Mouse (Mus musculus): ENCODE results near the gene Nutf2. TPM values are rescaled to one million over a fixed set of nuclear protein-coding genes. Genes with fewer than 3 reads are reported as not detected.
A peak's percentile ranks its signal among the peaks of the same experiment; 100 is the strongest.

The Nutf2 gene
- polyA plus RNA-seq, 1 experiment: 9.1 TPM

DNA sequence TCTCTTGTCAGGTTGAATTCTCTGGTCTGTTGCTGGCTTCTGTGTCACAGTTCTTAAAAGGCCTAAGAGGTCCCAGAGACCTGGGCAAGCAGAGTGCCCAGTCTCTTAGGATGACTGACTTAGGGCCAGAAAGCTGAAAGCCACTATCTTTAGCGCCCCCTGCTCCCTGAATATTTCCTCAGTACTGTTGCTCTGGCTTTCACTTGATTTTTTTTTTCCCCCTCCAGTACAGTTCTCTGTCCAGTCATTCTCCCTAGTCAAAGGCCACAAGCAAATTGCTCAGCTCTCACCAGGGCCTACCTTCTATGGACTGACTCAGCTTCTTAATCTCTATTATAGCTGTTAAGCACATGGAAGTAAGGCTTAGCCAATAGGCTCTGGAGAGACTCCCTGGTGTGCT, 1.6 kb downstream of the Nutf2 start:
- Histone ChIP-seq H3K9me3 (ENCODE audit: control insufficient read depth, low read length) (no peaks in the 10 kb centered on the region), H3K4me3 (replicated peaks) (peak overlapping the region; percentile 78), H3K27me3 (ENCODE audit: control insufficient read depth) (no peaks in the 10 kb centered on the region), H3K4me1 (ENCODE audit: control insufficient read depth) (peaks cover 90% of the 10 kb centered on the region), H3K36me3 (ENCODE audit: control insufficient read depth) (peaks cover 62% of the 10 kb centered on the region)
- no peak for TF ChIP-seq TAL1 (IDR thresholded peaks at IDR 0.05; ENCODE audit: low read length)
- no peak for TF ChIP-seq GATA1 (IDR thresholded peaks at IDR 0.05; ENCODE audit: low read length)

DNA sequence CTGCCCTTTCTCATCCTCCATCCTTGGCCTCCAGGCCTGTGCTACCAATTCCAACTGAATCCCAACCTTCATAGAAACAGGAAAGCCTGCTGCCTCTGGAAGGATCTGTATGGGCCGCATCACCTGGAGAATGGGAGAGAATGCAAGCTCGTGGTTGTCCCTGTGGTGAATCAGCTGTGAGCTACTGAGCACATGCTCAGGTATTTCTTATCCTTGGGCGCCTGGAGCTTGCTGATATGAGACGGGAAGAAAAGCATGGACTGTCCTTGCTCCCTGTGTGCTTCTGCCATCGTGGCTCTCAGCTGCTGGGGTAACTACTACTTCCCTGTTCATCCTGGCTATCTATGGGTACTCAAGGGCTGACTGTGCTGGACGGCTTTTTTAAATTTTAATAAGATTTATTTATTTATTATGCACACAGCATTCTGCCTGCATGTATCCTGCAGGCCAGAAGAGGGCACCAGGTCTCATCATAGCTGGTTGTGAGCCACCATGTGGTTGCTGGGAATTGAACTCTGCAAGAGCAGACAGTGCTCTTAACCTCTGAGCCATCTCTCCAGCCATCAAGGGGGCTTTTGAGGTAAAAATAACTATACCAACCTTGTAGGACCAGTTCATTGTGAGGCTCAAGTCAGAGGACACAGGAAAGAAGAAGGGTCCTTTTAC, 6.1 kb downstream of the Nutf2 start:
- peaks cover 87% of the 10 kb centered on the region for H3K36me3 ChIP-seq (ENCODE audit: control insufficient read depth)
- TF ChIP-seq GATA1 (IDR thresholded peaks at IDR 0.05; ENCODE audit: low read length): no peak
- peak; percentile 37; the same call in 1 of the 3 replicates for TF ChIP-seq TAL1 (IDR thresholded peaks at IDR 0.05; ENCODE audit: low read length)

DNA sequence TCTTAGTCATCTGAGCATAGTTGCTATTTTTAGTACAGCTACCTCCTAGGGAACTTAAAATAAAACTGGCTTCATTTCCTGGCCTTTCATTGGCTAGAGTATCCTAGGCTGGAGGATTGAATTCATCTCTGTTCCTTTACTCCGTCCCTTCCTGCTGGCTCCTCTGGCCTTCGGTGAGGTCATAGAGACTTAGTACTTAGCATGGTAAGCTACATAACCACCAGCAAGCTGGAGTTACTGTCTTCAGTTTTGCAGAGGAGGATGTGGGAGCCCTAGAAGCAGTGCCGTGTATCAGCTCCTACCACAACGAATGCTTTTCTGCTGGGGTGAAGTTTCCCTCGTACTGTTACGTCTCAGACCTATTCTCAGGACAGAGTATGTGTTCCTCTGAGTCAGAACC, 13.9 kb downstream of the Nutf2 start:
- Histone ChIP-seq H3K4me3 (replicated peaks) (no peak overlapping the region), H3K36me3 (ENCODE audit: control insufficient read depth) (peaks cover 94% of the 10 kb centered on the region), H3K4me1 (ENCODE audit: control insufficient read depth) (peaks cover 20% of the 10 kb centered on the region), H3K9me3 (ENCODE audit: control insufficient read depth, low read length) (no peaks in the 10 kb centered on the region), H3K27me3 (ENCODE audit: control insufficient read depth) (no peaks in the 10 kb centered on the region)
- no peak for TF ChIP-seq GATA1 (IDR thresholded peaks at IDR 0.05; ENCODE audit: low read length)
- no peak for TF ChIP-seq TAL1 (IDR thresholded peaks at IDR 0.05; ENCODE audit: low read length)

More for the DNA sequence above, 6.1 kb downstream of the Nutf2 start:
- no peak overlapping the region for H3K4me3 ChIP-seq (replicated peaks)
- H3K27me3 ChIP-seq (ENCODE audit: control insufficient read depth): no peaks in the 10 kb centered on the region
- H3K4me1 ChIP-seq (ENCODE audit: control insufficient read depth): peaks cover 73% of the 10 kb centered on the region
- H3K9me3 ChIP-seq (ENCODE audit: control insufficient read depth, low read length): no peaks in the 10 kb centered on the region

DNA sequence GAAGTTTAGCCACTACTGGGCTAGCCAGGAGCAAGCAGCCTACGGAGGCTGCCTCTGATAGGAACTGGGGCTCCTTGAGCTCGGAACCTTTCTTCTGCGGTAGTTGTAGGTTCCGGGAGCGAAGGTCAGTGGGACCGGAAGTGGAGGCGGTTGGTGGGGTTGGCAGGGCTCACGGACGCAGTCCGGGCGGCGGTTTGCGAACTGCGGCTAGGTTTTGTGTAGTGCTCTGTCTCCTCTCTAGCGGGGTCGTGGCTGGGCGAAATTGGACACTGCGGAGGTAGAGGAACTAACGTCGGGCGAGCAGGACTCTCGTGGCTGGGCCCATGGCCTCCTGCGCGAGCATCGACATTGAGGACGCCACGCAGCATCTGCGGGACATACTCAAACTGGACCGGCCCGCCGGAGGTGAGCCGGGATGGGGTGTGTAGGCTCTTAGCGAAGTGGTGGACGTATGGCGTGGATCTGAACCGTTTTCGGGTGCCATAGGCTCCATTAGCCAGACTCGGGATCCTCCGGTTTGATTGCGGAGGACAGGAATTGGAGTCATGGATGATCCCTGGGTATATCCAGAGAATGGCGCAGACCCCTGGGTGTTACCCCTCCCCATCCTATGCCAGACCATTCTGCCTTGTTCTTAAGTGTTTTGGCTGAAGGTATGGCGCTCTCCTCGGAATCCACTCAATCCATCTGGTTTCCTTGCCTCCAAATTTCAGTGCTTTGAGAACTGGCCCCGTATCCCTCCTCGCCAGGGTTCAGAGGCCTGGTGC, 20.6 kb downstream of the Nutf2 start, which contains the start of gene Edc4:
Gene Edc4, plus strand, starts transcription at position 128 of the 767 bp plus-strand sequence.
- Histone ChIP-seq H3K27me3 (ENCODE audit: control insufficient read depth) (no peaks in the 10 kb centered on the region), H3K9me3 (ENCODE audit: control insufficient read depth, low read length) (no peaks in the 10 kb centered on the region), H3K4me1 (ENCODE audit: control insufficient read depth) (peaks cover 33% of the 10 kb centered on the region), H3K4me3 (replicated peaks) (peak within 1 kb of the TSS; percentile 75), H3K36me3 (ENCODE audit: control insufficient read depth) (peaks cover 72% of the 10 kb centered on the region)
- TF ChIP-seq GATA1 (IDR thresholded peaks at IDR 0.05; ENCODE audit: low read length) (no peak), TAL1 (IDR thresholded peaks at IDR 0.05; ENCODE audit: low read length) (no peak)

DNA sequence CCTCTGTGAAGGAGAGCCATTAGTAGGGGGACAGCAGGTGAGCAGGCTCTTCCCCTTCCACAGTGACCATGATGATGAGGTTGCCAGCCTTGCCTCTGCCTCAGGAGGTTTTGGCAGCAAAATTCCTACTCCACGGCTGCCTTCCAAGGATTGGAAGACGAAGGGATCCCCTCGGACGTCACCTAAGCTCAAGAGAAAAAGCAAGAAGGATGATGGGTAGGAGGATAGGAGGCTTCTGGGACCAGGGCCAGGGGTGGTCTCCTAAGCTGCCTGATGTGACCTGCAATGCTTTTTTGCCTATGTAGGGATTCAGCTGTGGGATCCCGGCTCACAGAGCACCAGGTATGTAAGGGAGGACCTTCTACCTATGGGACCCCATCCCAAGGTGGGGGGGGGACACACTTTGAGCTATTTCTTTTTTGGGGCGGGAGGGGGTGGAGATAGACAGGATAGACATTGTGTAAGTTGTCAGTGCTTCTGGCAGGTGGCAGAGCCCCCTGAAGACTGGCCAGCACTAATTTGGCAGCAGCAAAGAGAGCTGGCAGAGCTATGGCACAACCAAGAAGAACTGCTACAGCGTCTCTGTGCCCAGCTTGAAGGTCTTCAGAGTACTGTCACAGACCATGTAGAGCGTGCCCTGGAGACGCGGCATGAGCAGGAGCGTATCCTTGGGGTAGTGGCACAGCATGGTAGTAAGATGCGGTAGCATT, 29.5 kb downstream of the Nutf2 start:
- H3K4me1 ChIP-seq (ENCODE audit: control insufficient read depth): peaks cover 5% of the 10 kb centered on the region
- no peaks in the 10 kb centered on the region for H3K27me3 ChIP-seq (ENCODE audit: control insufficient read depth)
- TF ChIP-seq TAL1 (IDR thresholded peaks at IDR 0.05; ENCODE audit: low read length): no peak
- TF ChIP-seq GATA1 (IDR thresholded peaks at IDR 0.05; ENCODE audit: low read length): no peak
- peaks cover 99% of the 10 kb centered on the region for H3K36me3 ChIP-seq (ENCODE audit: control insufficient read depth)
- H3K9me3 ChIP-seq (ENCODE audit: control insufficient read depth, low read length): no peaks in the 10 kb centered on the region
- no peak overlapping the region for H3K4me3 ChIP-seq (replicated peaks)

DNA sequence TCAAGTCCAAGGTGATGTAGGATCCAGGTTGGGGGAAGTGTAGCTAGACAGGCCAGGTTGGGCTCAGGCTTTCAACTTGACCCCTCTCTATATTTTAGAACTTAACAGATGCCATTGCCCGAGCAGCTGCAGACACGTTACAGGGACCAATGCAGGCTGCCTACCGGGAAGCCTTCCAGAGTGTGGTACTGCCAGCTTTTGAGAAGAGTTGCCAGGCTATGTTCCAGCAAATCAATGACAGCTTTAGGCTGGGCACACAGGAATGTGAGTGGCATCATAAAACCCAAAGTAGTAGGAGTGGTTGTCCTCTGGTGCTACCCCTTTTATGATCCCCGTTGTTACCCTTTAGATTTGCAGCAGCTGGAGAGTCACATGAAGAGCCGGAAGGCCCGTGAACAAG, 30.5 kb downstream of the Nutf2 start:
- Histone ChIP-seq H3K36me3 (ENCODE audit: control insufficient read depth) (peaks cover 95% of the 10 kb centered on the region), H3K9me3 (ENCODE audit: control insufficient read depth, low read length) (no peaks in the 10 kb centered on the region)
- no peak for TF ChIP-seq GATA1 (IDR thresholded peaks at IDR 0.05; ENCODE audit: low read length)
- TF ChIP-seq TAL1 (IDR thresholded peaks at IDR 0.05; ENCODE audit: low read length): no peak

DNA sequence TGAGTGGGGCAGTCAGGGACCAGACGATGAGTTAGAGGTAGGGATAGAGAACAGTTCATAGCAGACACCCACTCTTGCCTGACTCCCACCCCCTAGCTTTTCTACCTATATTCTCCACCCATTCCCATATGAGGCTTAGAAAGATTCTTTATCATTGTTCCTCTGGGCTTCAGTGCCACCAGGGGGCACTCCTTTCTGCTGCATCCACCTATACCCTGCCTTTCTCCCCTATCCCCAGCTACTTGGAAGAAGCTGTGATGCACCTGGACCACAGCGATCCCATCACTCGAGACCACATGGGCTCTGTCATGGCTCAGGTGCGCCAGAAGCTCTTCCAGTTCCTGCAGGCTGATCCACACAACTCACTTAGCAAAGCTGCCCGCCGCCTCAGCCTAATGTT, 32.1 kb downstream of the Nutf2 start:
- no peak for TF ChIP-seq GATA1 (IDR thresholded peaks at IDR 0.05; ENCODE audit: low read length)
- no peak for TF ChIP-seq TAL1 (IDR thresholded peaks at IDR 0.05; ENCODE audit: low read length)
- Histone ChIP-seq H3K9me3 (ENCODE audit: control insufficient read depth, low read length) (no peaks in the 10 kb centered on the region), H3K4me1 (ENCODE audit: control insufficient read depth) (peaks cover 8% of the 10 kb centered on the region), H3K27me3 (ENCODE audit: control insufficient read depth) (no peaks in the 10 kb centered on the region), H3K36me3 (ENCODE audit: control insufficient read depth) (peaks cover 79% of the 10 kb centered on the region), H3K4me3 (replicated peaks) (no peak overlapping the region)

More for the DNA sequence above, 30.5 kb downstream of the Nutf2 start:
- no peak overlapping the region for H3K4me3 ChIP-seq (replicated peaks)
- no peaks in the 10 kb centered on the region for H3K27me3 ChIP-seq (ENCODE audit: control insufficient read depth)
- peaks cover 5% of the 10 kb centered on the region for H3K4me1 ChIP-seq (ENCODE audit: control insufficient read depth)

DNA sequence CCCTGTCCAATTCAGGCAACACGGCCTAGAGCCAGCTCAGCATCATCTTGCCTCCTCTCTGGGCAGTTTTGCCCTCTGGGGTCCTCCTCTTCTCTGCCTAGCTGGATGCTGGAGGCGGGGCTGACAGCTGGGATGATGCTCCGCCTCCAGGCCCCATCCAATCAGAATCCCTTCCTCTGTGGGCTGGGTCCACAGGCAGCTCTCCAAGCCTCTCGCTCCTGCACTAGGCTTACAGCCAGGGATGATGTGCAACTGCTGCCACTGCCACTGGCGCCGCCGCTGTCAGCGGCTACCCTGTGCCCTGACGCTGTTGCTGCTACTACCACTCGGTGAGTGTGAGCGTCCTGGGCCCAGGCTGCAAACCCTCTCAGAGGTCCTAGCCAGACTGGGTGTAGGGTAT, 33.0 kb downstream of the Nutf2 start, which contains the start of gene Nrn1l:
Gene Nrn1l, plus strand, starts transcription at position 229 of the 400 bp plus-strand sequence.
- Histone ChIP-seq H3K36me3 (ENCODE audit: control insufficient read depth) (peaks cover 70% of the 10 kb centered on the region), H3K4me1 (ENCODE audit: control insufficient read depth) (peaks cover 11% of the 10 kb centered on the region), H3K4me3 (replicated peaks) (no peak within 1 kb of the TSS), H3K27me3 (ENCODE audit: control insufficient read depth) (no peaks in the 10 kb centered on the region), H3K9me3 (ENCODE audit: control insufficient read depth, low read length) (no peaks in the 10 kb centered on the region)
- TF ChIP-seq GATA1 (IDR thresholded peaks at IDR 0.05; ENCODE audit: low read length): no peak
- no peak for TF ChIP-seq TAL1 (IDR thresholded peaks at IDR 0.05; ENCODE audit: low read length)

Data from erythroblast, embryonic 14.5 days (primary cell).